Mouse (Mus musculus): ENCODE measurements around the gene Olfr1357.
"Not testable (repeated sequence)": the region's sequence is repeated elsewhere in the genome, so short reads cannot be mapped to it uniquely, and the experiment has no call there.

Olfr1357 gene

DNA sequence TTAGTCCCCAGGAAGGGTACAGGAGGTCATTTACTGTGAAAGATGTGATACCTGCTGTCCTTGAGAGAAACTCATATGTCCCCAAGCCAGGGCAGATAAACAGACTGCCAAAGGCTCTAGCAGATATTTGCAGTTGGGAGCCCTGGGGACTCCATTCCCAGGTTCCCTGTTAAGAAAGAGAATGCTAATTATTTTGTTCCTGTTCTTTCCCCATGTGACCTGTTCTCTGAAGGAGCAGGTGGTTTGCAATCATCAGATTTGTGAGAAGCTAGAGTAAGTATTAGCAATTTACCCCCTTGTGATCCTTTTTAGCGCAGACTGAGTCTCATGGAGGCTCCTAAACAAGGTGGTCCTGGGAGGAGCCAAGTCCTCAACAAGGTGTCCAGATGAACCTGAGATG is at the start of gene Olfr1357:
Gene Olfr1357 (minus strand): TSS at position 101 of the 400 bp plus-strand sequence.
- no peak for DNase-seq (ENCODE audit: low spot score)

- DNase-seq (ENCODE audit: low spot score) = not testable (repeated sequence)
Measured at GRCm38 (mm10) chr10:78666696-78667095, 48.8 kb upstream of the Olfr1357 start.

GRCm38 (mm10) chr10:78664546-78664945 is 46.7 kb upstream of the Olfr1357 start:
- no peak for DNase-seq (ENCODE audit: low spot score)

GRCm38 (mm10) chr10:78661198-78661597 is 43.3 kb upstream of the Olfr1357 start:
- DNase-seq (ENCODE audit: low spot score) = no peak

- DNase-seq (ENCODE audit: low spot score) = no peak
Measured at GRCm38 (mm10) chr10:78632311-78632710, 14.4 kb upstream of the Olfr1357 start.

DNA sequence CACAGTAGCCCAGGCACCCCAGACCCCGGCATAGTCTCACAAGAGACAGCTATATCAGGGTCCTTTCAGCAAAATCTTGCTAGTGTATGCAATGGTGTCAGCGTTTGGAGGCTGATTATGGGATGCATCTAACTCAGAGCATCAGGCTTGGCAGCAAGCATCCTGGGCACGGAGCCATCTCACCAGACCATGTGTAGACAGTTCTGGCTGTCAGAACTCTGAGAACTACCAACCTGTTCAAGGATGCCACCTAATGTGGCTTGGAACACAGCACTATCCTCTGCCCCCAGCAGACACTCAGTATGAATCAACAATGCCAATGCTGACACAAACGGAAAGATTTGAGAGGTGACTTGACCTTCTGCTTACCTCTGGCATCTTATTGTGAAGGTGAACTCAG is 12.3 kb upstream of the Olfr1357 start:
- no peak for DNase-seq (ENCODE audit: low spot score)

- DNase-seq (ENCODE audit: low spot score) = not testable (repeated sequence)
Measured at GRCm38 (mm10) chr10:78623143-78623542, 5.3 kb upstream of the Olfr1357 start.

DNA sequence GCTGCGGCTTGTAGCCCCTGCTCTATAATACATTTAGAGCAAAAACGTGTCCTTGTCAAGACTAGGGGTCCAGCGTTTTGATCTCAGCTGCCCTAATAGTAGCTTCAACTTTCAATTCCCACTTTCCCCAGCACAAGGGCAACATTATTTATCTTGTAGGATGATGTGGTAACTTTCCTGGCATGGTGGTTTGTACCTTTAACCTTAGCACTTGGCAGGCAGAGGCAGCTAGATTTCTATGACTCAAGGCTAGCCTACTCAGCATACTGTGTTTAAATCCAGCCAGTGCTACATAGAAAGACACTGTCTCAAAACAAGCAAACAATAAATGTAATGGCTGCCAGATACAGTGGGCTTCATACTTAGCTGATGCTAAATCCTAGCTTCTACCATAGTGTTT is 10.3 kb downstream of the Olfr1357 start:
- no peak for DNase-seq (ENCODE audit: low spot score)

DNA sequence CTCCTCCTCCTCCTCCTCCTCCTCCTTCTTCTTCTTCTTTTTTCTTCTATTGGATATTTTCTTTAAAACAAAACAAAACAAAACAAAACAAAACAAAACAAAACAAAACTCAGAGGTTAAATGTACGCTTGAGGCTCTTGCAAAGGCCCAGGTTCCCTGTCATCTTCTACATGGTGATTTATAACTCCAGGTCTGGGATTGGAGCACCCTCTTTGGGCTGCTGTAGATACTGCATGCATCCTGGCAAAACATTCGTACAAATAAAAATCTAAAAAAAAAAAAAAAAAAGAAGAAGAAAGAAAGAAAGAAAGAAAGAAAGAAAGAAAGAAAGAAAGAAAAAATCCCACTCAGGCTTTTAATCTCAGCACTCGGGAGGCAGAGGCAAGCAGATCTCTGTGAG is 12.8 kb downstream of the Olfr1357 start:
- DNase-seq (ENCODE audit: low spot score) = no peak

DNA sequence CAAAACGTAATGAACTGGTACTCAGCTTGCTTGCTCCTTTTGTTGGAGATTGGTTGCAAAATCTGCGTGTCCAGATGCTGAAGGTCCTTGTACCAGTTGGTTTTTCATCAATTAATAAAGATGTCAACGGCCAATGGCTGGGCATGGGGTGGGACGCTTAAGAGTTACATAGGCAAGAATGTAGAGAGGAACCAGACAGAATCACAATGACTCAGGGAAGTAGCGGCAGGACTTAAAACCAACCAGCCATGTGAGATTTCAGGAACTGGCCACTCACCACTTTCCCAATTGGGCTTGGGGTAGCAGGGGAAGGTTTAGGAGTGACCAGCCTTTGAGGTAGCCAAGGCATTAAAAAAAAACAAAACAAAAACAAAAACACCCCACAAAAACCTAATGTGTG is 18.0 kb downstream of the Olfr1357 start:
- no peak for DNase-seq (ENCODE audit: low spot score)

- DNase-seq (ENCODE audit: low spot score) = no peak
Measured at GRCm38 (mm10) chr10:78594566-78594965, 23.3 kb downstream of the Olfr1357 start.

DNA sequence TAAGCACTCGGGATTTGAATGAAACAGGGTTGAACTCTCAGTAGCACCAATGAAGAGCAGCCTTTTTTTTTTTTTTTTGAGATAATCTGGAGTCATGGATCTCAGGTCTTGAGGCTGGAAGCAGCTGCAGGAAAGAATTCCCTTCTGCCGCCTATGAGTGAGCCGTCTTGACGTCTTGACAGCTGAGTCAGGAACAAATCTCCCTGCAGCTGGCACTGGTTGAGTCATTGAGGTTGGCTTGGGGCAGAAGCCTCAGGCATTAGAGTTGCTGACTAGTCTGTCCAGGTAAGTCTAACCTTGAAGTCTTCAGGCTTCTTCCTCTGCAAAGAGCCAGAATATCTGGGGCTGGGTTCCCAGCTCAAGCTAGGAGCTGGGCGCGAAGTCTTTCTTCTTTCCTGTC is 23.7 kb downstream of the Olfr1357 start:
- DNase-seq (ENCODE audit: low spot score) = no peak

GRCm38 (mm10) chr10:78593736-78594135 is 24.1 kb downstream of the Olfr1357 start:
- DNase-seq (ENCODE audit: low spot score) = no peak

- DNase-seq (ENCODE audit: low spot score) = no peak
Measured at GRCm38 (mm10) chr10:78592856-78593379, 25.0 kb downstream of the Olfr1357 start.

DNA sequence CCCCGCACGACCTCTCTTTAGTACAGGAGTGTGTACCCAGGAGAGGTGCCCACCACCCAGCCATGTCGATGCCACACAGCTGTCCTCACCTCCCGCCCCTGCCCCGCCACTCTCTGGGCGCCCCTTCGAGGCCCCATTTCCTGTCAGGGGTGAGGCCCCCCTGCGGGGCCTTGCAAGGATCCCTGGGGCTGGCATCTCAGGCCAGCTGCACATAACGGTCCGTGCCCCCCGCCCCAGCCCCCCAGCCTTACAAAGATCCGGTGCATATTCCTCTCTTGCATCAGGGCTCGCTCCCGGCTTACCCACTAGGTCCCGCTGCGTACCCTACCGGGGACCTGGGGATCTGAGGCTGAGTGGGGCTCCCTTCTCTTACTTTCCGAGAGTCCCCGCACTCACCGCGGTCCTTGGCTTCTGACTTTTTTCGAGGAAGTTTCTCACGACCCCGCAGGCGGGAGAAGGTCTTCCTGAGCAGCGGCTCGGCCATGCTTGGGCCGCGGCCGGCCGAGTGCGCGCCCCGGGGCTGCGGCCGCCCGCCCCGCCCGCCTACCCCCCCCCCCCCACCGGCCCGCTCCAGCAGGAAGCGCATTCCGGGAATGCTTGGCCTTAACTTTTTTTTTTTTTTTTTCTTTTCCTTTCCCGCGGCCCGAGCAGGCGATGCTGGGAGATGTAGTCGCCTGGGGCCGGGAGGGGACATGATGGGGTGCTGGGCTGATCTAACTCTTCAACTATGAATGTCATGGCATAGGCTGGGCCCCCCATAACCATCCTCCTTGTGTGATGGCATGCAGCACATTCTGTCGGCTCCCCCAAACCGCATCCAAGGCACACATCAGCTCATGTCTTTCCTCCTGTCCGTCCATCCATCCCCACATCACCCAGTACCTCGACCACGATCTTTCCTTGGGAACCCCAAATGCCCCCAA is 26.2 kb downstream of the Olfr1357 start, which contains the start of gene Syde1:
Gene Syde1 (minus strand): TSS at position 559 of the 923 bp plus-strand sequence.
- DNase-seq (ENCODE audit: low spot score) = no peak

GRCm38 (mm10) chr10:78590744-78591143 is 27.1 kb downstream of the Olfr1357 start:
- DNase-seq (ENCODE audit: low spot score) = no peak

DNA sequence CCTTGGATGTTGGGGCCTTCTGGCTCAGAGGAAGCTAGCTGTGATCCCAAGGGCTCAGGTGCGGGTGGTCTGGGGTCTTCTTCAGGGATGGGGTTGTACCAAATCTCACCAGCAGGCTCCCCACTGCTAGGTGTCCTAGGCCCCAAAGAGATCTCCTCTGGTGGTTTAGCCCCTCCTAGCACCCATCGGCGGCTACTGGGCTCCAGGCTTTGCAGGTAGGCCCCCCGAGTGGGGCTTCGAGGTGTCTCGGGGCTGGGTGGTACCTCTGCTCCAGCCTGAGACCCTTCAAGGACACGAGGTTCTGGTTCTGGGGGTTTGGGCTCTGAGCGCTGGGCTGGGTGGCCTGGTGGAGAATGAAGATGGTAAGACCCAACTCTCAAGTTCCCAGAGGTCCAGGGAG is 28.0 kb downstream of the Olfr1357 start:
- no peak for DNase-seq (ENCODE audit: low spot score)

- no peak for DNase-seq (ENCODE audit: low spot score)
Measured at GRCm38 (mm10) chr10:78589291-78589690, 28.6 kb downstream of the Olfr1357 start.

- no peak for DNase-seq (ENCODE audit: low spot score)
Measured at GRCm38 (mm10) chr10:78586026-78586425, 31.8 kb downstream of the Olfr1357 start.

GRCm38 (mm10) chr10:78585606-78586005 is 32.3 kb downstream of the Olfr1357 start:
- DNase-seq (ENCODE audit: low spot score) = no peak

GRCm38 (mm10) chr10:78584996-78585395 is 32.9 kb downstream of the Olfr1357 start:
- no peak for DNase-seq (ENCODE audit: low spot score)

DNA sequence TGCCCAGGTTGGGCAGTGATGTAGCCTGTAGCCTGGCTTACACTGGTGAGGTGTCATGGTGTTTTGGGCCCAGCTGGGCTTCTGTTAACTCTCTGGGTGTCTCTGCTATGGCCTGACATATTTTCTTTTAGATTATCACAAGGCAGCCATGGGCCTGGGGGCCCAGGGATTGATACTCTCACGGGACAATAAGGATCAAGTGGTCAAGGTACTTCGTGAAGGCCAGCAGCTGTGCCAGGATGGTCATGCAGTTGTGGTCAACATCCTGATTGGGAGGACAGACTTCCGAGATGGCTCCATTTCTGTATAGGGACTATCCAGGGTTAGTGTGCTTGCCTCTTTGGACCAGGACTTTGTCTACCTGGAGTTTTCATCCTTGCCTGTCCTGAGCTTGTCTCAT is 33.9 kb downstream of the Olfr1357 start:
- DNase-seq (ENCODE audit: low spot score) = no peak

- DNase-seq (ENCODE audit: low spot score) = no peak
Measured at GRCm38 (mm10) chr10:78583347-78583746, 34.5 kb downstream of the Olfr1357 start.
